Comparison of ENCODE assay signal across 18 mouse cellular contexts in the genomic region with DNA sequence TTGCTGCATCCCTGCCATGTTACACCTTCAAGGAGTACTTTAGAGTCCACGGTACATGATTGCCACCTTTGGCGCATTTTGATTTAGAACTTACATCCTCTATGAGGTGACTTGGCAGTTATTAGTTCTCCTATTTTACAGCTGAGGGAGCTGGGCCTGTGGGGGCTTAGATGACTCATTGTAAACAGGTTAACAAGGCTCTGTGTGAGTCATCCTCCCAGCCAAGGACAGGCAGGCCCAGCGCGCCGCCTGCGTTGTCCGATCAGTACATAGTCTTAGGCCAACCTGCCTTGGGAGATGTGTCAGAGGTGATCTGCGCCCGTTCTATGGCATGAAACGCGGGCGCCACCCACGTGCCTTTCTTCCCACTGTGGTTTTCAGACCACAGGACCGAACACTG.
DNase-seq lines count a peak whose midpoint lies in the region; ATAC-seq and TF ChIP-seq lines count a peak whose summit lies in the region.
"Had no signal": no experiment of that assay in that cellular context is flagged by ENCODE, and none has a peak within 500 bp of the region (broad histone marks: within the 10 kb centered on the region; RNA-seq: fewer than 3 reads in every experiment).

No protein-coding gene starts in this region.

- H3K79me2 ChIP-seq in C2C12 (ENCODE audit: control insufficient read depth, insufficient read depth) = no peaks in the 10 kb centered on the region

- H3K27me3 ChIP-seq in C2C12 (ENCODE audit: control insufficient read depth, insufficient read depth, insufficient read length) = no peaks in the 10 kb centered on the region
- peaks cover 26% of the 10 kb centered on the region for H3K27me3 ChIP-seq in megakaryocyte, embryonic 14.5 days (replicated peaks)
- H3K27me3 ChIP-seq: limb, embryonic 13.5 days had no signal

- H3K36me3 ChIP-seq in C2C12 (ENCODE audit: control insufficient read depth, insufficient read depth) = no peaks in the 10 kb centered on the region
- H3K36me3 ChIP-seq in megakaryocyte, embryonic 14.5 days (replicated peaks; ENCODE audit: low read length) = no peaks in the 10 kb centered on the region
- H3K36me3 ChIP-seq: embryonic facial prominence, embryonic 13.5 days; forebrain, embryonic 10.5 days; limb, embryonic 13.5 days had no signal

- no peak for TF ChIP-seq CTCF in C2C12 (IDR thresholded peaks at IDR 0.05; ENCODE audit: control insufficient read depth, insufficient read depth, insufficient read length)

- ATAC-seq in megakaryocyte-erythroid progenitor cell, adult 5-6 weeks (replicated peaks; ENCODE audit: low FRiP score, low TSS enrichment, poor library complexity, severe bottlenecking) = no peak
- ATAC-seq in inflammation-experienced regulatory T-cells, adult 6 months = no peak
- ATAC-seq: hindbrain, postnatal 0 days had no signal

- no peak overlapping the region for H3K4me3 ChIP-seq in C2C12 (ENCODE audit: insufficient read depth, poor library complexity, severe bottlenecking)
- H3K4me3 ChIP-seq in megakaryocyte, embryonic 14.5 days (replicated peaks) = peak overlapping the region; percentile 50
- H3K4me3 ChIP-seq: embryonic facial prominence, embryonic 13.5 days; forebrain, embryonic 10.5 days; limb, embryonic 13.5 days had no signal

- H3ac ChIP-seq in C2C12 (ENCODE audit: control insufficient read depth, insufficient read length, low read depth) = no peak overlapping the region

- peaks cover 12% of the 10 kb centered on the region for H3K4me1 ChIP-seq in megakaryocyte, embryonic 14.5 days
- H3K4me1 ChIP-seq: embryonic facial prominence, embryonic 13.5 days; forebrain, embryonic 10.5 days; limb, embryonic 13.5 days had no signal

- H3K79me3 ChIP-seq in C2C12 (ENCODE audit: low read depth) = no peaks in the 10 kb centered on the region

- H3K9me3 ChIP-seq in megakaryocyte, embryonic 14.5 days = 0 out of 2 replicates have a peak, but pooled peaks cover 3% of the 10 kb centered on the region
- H3K9me3 ChIP-seq: embryonic facial prominence, embryonic 13.5 days; forebrain, embryonic 10.5 days; limb, embryonic 13.5 days had no signal

- DNase-seq in 416B (ENCODE audit: low read depth) = peak; percentile 95
- peak; percentile 75 for DNase-seq in adrenal gland, postnatal 14 days
- no peak for DNase-seq in thymus, adult 18-20 months
- DNase-seq in layer of hippocampus, adult 8-10 months (ENCODE audit: low spot score in 2 of 2) = no peak
- DNase-seq: cerebellum, postnatal 36 days; heart, postnatal 14 days; kidney, postnatal 10 days; lung, postnatal 4 days; right cerebral cortex, postnatal 14 days; thymus, adult 2 months had no signal

TF ChIP-seq in C2C12, 6 proteins besides CTCF, POLR2A, EP300 and RAD21:
- TF ChIP-seq MYOG (IDR thresholded peaks at IDR 0.05; ENCODE audit: control insufficient read depth, extremely low read depth, insufficient read length) = no peak
- TF ChIP-seq FOSL1 (IDR thresholded peaks at IDR 0.05; ENCODE audit: insufficient read depth, low read length, poor library complexity, severe bottlenecking) = peak; percentile 60
- peak; percentile 15 for TF ChIP-seq MYOD1 (IDR thresholded peaks at IDR 0.05; ENCODE audit: control insufficient read depth, insufficient read length, low read depth)

Comparison
In these comparisons a context has a peak if more than half of its experiments do, and no peak if none do; other contexts are left out.
1. DNase-seq: peak in 416B (single experiment) and adrenal gland, postnatal 14 days (single experiment); none in thymus, adult 18-20 months (0 of 2) and layer of hippocampus, adult 8-10 months (0 of 2).